ENCODE assay signal across 15 mouse cellular contexts in genomic region chr2:9958011-9958410, GRCm38 (mm10).
"Had no signal": no experiment of that assay in that cellular context is flagged by ENCODE, and none has a peak within 500 bp of the region (broad histone marks: within the 10 kb centered on the region; RNA-seq: fewer than 3 reads in every experiment).

No protein-coding gene starts in this region.

- H3K27ac ChIP-seq: kidney, postnatal 0 days; layer of hippocampus, adult 2 months; liver, embryonic 13.5 days; lung, embryonic 15.5 days; midbrain, embryonic 12.5 days; stomach, embryonic 15.5 days had no signal

- H3K9me3 ChIP-seq: limb, embryonic 12.5 days; liver, embryonic 13.5 days; lung, embryonic 15.5 days; midbrain, embryonic 12.5 days; stomach, embryonic 15.5 days had no signal

- H3K9ac ChIP-seq: limb, embryonic 12.5 days; liver, embryonic 13.5 days; liver, postnatal 0 days; lung, embryonic 15.5 days; midbrain, embryonic 12.5 days; stomach, embryonic 15.5 days had no signal

- ATAC-seq: intestine, postnatal 0 days; liver, postnatal 0 days had no signal

- H3K4me3 ChIP-seq: layer of hippocampus, adult 2 months; limb, embryonic 12.5 days; liver, embryonic 13.5 days; lung, embryonic 15.5 days; midbrain, embryonic 12.5 days; stomach, embryonic 15.5 days had no signal

- H3K4me2 ChIP-seq: limb, embryonic 12.5 days; liver, embryonic 13.5 days; lung, embryonic 15.5 days; midbrain, embryonic 12.5 days; stomach, embryonic 15.5 days had no signal

- H3K36me3 ChIP-seq: limb, embryonic 12.5 days; liver, embryonic 13.5 days; lung, embryonic 15.5 days; midbrain, embryonic 12.5 days; stomach, embryonic 15.5 days had no signal

- H3K4me1 ChIP-seq: lung, embryonic 15.5 days had no signal

- H3K27me3 ChIP-seq: limb, embryonic 12.5 days; liver, embryonic 13.5 days; lung, embryonic 15.5 days; midbrain, embryonic 12.5 days; stomach, embryonic 15.5 days had no signal

- DNase-seq: kidney, adult 8-10 months; kidney, postnatal 36 days; liver; liver, embryonic 13.5 days; liver, postnatal 0 days; right cerebral cortex, postnatal 14 days; thymus, adult 2 months; thymus, postnatal 36 days had no signal
